Mouse (Mus musculus): ENCODE data around the gene Rasal1.

GRCm38 (mm10) chr5:120649938-120650337 lies 1.3 kb downstream of the Rasal1 start:
- TF ChIP-seq NELFE (IDR thresholded peaks at IDR 0.05; ENCODE audit: low read depth, low read length) (no peak), POLR2AphosphoS2 (IDR thresholded peaks at IDR 0.05; ENCODE audit: low read length) (no peak), EP300 (IDR thresholded peaks at IDR 0.05; ENCODE audit: low read depth in 1 of 2, low read length in 2 of 2) (no peak), TCF12 (IDR thresholded peaks at IDR 0.05; ENCODE audit: low read depth, low read length) (no peak), ELF1 (IDR thresholded peaks at IDR 0.05; ENCODE audit: low read depth, low read length) (no peak), POLR2A (IDR thresholded peaks at IDR 0.05; ENCODE audit: control insufficient read depth in 1 of 2, insufficient read depth in 1 of 2, low read depth in 1 of 2, low read length in 2 of 2, poor library complexity in 1 of 2) (no peak), CTCF (IDR thresholded peaks at IDR 0.05 in 2 of 3, conservative IDR thresholded peaks at IDR 0.05 in 1 of 3; ENCODE audit: control insufficient read depth in 1 of 3, insufficient read depth in 1 of 3, low read depth in 2 of 3, low read length in 3 of 3, poor library complexity in 1 of 3, severe bottlenecking in 1 of 3) (no peak), ZMIZ1 (IDR thresholded peaks at IDR 0.05; ENCODE audit: low read depth, low read length) (no peak), HCFC1 (IDR thresholded peaks at IDR 0.05; ENCODE audit: low read depth, low read length) (no peak), E2F4 (IDR thresholded peaks at IDR 0.05; ENCODE audit: borderline replicate concordance, low read depth, low read length) (no peak)

Measured in MEL (cell line).